Mouse (Mus musculus) kidney, adult 11 months (tissue): ENCODE results near the gene Gm7879.
"Not testable (repeated sequence)": the region's sequence is repeated elsewhere in the genome, so short reads cannot be mapped to it uniquely, and the experiment has no call there.

Experiments
- DNase-seq: peaks from one replicate; pipeline ENCODE4 v3.0.0; 2022

The Gm7879 gene

DNA sequence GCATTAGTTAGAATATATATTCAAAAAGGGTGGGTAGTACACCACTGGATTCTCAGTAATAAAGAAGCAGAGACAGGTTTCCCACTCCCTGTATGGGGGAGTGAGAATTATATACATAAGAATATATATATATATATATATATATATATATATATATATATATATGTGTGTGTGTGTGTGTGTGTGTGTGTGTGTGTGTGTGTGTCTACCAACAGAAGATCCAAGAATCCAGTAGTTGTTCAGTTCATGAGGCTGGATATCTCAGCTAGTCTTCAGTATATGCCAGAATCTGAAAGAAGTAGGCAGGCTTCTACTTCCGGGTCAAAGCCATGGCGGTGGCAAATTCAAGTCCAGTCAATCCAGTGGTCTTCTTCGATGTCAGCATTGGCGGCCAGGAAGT is at the start of gene Gm7879:
Gene Gm7879, plus strand, starts transcription at position 301 of the 400 bp plus-strand sequence.
- not testable (repeated sequence) for DNase-seq

DNA sequence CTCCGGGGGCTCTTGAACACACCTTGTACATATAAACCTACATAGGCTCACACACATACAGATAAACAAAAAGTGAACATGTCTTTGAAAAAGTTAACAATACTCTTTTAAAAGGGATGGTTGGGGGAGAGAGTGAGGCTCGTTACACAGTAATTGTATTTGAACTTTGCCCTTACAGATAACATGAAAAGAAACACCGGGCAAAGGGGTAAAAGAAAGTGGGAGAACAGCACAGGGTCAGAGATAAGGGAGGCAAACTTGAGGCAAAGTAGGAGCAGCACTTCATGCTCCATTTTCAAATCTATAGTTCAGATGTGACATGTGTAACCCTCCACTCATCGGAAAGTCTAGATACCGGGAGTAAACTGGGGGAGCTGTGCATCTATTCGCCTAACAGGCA is 49.3 kb upstream of the Gm7879 start:
- no peak for DNase-seq

DNA sequence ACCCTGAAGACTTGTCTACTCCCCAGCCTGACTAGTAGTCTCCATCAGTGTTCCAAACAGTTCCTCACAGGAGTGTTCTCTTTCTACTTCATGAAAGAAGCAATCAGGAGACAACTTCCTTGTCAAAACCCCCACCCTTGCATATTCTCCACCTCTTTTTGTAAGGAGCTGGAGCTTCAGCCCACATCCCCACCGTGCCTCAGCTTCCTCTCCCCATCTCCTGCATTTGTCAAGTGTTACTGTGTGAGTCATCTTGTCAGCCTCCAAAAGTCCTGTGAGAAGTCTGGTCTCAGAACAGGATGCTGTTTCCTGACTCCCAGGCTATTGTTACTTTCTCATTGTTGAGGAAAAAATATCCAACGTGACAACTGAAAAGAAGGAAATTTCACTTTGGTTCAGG is 47.6 kb upstream of the Gm7879 start:
- DNase-seq: peak; percentile 13

DNA sequence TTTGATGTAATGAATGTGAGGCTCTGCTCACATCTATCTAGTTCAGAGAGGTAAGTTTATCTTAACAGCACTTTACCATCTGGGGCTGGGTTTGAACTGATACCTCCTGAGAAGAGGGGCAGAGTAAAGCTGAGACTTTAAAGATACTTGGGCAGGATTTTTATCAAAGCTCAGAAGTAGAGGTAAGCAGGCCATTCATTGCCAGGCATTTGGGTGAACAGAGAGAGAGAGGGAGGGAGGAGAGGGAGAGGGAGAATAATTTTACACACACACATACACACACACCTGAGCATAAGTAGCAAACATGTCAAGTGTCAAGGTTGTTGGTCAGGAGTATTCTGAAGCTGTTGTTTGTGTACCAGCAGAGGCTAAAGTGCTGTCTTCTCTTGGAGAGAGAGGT is 44.7 kb upstream of the Gm7879 start, which contains the start of gene Cd38:
Gene Cd38, plus strand, starts transcription at position 301 of the 400 bp plus-strand sequence.
- no peak for DNase-seq

DNA sequence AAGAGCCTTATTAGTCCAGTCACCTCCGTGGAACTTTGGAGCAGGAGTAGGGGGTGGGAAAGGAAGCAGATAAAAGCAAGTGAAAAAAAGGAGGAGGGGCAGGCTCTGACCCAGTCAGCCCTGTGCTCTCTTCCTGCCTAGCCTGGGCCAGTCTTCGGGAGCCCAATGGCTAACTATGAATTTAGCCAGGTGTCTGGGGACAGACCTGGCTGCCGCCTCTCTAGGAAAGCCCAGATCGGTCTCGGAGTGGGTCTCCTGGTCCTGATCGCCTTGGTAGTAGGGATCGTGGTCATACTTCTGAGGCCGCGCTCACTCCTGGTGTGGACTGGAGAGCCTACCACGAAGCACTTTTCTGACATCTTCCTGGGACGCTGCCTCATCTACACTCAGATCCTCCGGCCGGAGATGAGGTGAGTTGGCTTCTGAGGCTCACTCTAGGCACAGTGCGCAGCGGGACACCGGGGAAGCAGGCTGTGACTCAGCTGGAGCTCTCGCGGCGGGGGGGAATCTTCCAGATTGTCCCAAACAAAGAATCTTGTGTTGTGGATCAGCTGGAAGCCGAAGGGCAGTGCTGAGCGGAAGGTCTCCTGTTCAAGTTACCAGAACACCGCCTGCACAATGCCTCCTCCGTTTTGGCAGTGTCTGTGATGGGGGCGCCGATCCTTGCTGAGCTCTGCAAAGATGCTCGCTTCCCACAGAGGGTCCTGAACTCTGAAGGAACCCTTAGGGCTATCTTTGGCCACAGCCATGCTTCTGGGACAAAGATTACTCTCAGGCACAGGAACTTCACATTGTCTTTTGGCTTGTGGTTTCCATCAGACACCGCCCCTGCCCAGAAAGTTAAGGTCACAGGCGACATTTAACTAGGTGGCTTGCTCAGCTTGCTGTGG is 44.0 kb upstream of the Gm7879 start:
- peak; percentile 13 for DNase-seq

DNA sequence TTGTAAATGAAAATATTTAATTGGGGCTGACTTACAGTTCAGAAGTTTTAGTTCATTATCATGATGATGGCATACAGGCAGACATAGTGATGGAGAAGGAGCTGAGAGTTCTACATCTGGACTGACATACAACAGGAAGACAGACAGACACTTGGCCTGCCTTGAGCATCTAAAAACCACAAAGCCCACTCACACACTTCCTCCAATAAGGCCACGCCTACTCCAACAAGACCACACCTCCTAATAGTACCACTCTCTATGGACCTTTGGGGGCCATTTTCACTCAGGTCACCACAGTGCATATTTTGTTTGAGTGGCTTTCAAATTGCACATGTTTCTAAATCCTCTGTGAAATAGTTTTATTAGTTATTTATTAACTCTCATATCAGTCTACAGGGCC is 41.1 kb upstream of the Gm7879 start:
- DNase-seq: no peak

DNA sequence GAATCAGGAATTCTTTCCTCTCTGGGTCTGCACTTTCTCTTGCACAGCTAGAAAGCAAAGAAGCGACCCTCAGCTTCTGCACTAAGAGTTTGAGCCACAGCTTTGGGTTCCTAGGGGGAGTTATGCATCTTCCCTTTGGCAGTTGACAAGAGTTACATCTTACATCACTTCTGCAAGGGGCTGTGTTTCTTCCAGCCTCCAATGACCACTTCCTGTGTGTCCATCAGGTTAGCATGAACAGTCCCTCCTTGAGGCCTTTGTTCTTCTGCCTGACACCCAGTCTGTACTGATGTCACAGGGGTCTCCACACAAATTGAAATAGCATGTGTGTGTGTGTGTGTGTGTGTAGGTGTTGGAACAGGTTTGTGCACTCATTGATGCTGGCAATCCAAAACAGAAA is 40.3 kb upstream of the Gm7879 start:
- DNase-seq: no peak

DNA sequence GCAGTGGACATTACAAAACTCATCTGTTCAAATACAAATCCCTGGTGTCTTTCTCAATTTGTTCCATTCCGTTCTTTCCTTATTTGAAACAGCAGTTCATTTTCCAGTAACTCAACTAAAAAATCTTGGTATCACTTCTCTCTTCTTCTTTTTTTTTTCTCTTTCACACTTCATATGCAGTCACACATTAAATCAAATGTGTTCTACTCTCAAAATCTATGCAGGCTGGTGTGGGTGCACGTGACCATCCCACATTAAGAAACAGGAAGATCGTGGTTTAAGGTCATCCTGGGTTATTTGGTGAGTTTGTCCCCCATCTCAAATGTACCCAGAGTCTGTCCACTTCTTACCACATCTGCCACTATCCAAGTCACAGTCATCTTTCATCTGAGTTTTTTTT is 30.9 kb upstream of the Gm7879 start:
- no peak for DNase-seq

DNA sequence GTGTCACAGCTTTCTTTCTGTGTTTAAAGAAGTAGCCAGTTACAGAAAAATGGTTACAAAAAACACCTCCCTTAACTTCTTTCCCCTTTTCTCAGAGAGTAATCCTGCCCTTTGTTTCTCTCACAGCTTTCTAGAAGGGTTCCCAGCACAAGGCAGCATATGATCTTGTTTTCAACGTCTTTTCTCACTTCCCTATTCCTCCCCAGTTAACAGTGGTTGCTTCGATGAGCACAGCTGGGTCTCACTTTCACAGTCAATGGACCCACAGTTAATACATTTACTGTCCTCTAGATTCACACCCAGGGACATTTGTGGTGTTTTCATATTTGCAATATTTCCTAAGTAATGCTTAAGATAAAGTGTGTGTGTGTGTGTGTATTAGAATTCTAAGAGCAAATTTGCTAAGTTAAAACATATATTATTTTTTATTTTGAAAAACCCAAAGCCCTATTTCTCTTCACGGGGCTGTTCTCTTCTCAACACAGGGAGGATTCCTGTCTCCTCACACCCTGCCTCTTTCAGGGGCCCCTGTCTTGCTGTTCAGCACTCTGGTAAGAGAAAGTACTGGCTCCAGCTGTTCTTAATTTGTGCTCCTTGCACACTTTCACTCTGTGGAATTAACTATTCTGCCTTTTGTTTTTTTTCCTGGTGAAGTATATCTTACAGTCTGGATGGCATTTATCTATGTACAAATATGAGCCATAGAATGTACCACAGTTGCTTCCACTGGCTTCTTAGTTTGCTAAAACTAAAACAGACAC is 27.7 kb upstream of the Gm7879 start:
- DNase-seq: no peak

DNA sequence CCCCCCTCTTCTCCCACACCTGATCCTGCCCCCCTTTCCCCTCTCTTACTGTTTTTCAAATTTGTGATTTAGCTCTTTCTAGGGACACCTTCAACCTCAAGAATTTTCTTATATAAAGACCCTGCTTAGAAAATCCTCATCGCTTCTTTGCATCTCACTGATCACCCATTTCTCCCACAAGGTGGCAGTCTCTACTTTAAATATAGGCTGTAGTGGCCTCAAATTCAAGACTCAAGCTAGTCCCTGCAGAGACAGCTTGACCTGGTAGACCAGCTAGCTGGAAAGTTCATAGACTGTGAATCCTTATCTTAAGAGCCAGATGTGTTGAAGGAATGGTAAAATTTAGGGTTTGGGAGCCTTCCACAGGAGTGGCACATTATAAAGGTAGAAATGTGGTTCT is 20.6 kb upstream of the Gm7879 start:
- DNase-seq: peak; percentile 26

DNA sequence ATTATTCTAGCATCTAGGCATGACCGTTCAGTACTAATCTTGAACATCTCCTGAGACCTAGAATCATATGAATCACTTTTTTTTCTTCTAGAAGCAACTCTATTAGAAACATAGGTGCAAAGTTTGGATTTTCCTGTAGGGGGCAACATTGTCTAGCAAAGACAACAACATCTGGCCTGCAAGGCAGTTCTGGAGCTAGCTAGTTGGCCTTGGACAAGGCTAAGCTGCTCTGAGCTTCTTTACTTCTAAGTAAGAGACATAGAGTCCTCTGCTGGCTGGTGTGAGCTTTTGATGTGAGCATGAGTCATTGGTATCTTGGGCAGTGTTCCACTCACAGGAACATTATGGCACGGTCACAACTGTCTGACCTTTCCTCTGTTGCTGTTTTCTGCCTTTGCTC is 18.8 kb upstream of the Gm7879 start:
- DNase-seq: peak; percentile 57

DNA sequence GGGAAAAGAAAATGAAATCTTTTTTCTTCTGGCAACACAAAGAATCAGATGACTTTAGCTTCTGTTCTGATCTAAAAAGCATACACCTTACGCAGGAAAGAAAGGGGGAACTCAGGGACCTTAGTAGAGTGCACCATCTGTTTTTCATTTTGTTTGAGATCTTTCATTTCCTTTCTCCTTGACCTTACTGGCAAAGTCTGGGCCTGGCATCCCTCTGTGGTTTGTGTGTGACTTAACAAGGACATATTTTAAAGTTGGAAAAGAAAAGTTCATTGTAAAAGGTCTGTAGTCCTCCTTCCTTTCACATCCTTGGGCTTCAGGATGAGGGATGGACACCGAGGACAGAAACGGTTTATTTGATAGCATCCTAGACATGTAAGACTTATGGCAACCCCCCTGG is 17.0 kb upstream of the Gm7879 start:
- DNase-seq: no peak

DNA sequence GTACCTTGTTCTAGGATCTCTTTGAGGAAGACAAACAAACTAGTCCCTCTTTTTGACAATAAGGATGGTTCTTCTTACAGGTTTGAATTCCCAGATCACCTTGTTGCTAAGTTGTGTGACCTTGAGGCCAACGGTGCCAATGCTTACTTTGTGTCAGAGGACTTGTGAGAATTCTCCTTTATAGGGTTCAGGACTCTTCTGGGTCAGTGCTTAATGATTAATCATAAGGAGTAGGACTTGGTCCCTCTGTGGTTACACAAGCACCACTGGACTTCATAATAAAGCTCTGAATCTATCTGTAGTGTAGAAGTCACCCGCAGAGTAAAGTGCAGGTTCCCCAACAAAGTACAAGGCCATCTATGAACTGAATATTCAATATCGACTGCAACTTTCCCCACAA is 8.3 kb upstream of the Gm7879 start:
- peak; percentile 77 for DNase-seq

DNA sequence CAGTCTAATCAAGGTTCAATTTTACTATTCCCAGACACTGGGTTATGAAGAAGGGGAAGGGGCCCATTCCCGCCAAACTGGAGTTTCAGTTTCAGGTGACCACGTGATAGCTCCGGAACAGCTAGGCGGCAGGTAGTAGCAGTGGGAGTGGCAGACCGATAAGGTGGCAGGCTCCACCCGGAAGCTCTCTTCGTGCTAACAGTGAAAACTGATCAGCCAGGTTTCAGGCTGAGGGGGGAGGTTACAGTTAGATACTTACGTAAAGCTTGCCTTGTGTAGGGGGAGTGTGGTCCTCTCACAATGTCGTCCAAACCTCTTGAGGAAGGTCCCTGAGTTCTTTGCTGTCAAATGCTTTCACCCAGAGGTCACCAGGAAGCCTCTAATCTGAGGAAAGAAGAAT is 3.7 kb upstream of the Gm7879 start:
- no peak for DNase-seq

DNA sequence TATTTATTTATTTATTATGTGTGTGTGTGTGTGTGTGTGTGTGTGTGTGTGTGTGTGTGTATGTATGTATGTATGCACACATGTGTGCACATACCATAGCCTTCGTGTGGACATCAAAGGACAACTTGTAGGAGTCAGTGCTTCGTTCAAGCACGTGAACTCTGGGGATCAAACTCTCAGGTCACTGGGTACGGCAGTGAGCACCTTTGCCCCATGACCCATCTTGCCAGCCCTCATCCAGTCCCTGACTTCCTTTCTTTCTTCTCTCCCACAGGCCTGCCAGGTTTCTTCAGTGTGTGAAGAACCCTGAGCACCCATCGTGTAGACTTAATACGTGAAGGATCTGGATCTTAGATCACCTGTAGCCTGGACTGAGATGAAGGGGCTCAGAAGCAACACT is 2.9 kb upstream of the Gm7879 start:
- peak; percentile 28 for DNase-seq

DNA sequence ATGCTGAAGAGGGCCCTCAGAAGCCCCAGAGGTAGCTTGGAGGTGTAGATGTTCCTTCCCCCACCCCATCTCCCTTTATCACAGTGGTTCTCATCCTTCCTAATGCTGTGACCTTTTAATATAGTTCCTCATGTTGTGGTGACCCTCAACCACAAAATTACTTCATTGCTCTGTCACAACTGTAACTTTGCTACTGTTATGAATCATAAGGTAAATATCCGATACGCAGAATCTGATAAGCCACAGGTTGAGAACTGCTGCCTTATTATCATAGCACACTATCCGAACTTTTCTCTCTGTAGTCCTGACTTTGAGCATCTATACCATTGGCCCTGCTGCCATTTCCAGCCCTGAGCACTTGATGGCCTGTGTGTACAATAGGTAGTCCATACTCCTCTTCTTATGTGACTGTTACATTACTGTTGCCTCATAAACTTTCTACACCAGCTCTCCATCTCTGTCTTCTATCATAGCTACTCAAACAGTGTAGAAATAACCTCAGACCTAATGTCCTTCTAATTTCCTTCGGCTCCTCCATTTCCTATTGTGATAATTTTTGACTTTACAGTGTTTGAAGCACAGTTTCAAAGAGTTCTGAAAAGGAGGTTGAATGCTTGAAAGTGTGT is 2.4 kb downstream of the Gm7879 start:
- DNase-seq: no peak

DNA sequence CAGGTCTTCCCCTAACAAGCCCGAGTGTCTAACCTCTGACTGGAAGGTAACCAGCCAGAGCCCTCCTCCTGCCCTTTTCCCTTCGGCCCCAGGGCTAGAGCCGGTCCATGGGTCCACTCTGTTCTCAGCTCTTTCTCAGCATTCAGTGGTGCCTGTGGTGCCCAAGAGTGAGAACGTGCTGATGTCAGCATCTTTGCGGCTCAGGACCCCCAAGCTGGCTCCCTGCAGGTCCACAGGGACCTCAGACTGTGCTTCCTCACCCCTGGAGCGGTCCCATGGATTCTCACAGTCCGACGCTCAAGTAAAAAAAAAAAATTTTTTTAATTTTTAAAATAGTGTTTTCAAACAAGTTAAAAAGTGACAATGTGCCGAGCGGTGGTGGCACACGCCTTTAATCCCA is 8.9 kb downstream of the Gm7879 start:
- peak; percentile 25 for DNase-seq

DNA sequence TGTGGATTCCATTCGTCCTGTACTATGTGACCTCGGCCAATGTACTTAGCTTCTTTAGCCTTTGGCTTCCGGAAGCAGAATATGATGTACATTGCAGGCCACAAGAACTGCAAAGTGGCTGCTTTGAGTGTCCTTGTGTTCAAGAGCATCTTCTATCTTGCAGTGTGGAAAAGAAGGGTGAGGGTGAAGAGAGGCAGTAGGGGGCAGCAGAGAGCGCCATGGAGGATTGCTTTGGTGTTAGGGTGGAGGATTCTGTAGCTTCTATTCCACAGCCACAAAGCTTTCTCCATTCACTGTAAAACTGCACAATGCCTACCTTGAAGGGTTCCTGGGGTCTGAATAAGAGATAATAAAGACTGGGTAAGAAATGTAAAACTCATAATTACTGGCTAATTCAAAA is 11.0 kb downstream of the Gm7879 start:
- DNase-seq: peak; percentile 45

DNA sequence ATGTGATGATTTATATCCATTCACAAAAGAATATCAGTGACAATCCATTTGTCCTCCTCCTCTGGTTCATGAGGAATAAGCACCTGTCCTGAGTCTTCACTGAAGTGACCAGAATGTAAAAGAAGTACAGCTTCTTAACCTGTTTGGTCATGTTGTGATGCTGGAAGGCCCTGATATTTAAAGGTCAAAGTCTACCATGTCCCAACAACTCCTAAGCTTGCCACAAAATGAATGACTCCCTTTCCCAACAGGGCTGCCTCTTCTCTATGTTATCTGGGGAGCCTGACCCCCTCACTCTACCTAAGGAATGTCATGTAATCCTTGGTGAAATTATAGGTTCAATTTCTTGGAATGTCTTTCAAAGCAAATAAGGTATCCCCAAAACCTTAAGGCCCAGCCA is 14.8 kb downstream of the Gm7879 start:
- DNase-seq: no peak

DNA sequence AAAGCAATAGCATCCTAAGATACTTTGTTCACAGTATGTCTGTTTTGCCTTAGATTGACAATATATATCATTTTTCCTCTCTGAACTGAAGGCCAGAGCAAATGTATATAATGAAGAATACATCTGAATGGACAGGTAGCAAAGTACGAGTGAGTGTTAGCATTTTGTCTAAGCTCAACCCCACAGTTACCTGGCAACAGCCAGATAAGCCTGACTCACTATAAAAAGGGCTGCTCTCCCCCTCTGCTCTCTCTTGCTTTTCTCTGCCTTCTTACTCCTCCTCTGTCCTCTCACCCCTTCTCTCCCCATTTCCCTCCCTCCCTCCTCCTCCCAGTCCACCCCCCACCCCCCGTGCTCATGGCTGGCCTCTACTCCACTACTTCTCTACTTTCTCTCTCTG is 20.3 kb downstream of the Gm7879 start:
- no peak for DNase-seq

DNA sequence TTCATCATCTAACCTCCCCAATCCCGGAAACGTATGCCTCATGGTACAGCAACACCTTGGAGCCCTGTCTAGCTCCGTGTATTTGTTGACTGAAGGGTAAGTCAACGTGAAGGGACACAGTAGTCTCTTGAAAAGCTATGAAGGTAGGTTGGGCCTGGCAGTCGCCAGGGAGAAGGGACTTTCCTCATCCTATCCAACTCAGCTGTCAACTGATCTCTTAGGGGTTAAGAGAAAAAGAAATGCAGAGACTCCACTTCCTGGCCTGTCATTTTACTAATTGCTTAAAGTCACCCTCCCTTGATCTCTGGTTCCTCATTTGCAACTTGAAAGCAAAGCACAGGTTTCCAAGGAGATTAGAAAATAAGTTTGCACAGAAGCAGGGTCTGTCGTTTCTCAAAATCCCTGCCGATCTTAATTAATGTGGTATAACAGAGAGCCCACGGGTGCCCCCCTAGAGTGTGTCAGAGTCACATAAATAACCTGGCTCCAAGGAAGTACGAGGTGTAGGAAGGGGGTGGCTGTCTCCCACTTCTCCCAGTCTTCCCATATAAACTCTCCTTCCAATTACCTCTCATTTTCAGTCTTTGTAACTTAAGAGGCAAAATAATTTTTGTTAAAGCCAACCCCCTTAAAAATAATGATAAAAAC is 34.5 kb downstream of the Gm7879 start:
- no peak for DNase-seq

DNA sequence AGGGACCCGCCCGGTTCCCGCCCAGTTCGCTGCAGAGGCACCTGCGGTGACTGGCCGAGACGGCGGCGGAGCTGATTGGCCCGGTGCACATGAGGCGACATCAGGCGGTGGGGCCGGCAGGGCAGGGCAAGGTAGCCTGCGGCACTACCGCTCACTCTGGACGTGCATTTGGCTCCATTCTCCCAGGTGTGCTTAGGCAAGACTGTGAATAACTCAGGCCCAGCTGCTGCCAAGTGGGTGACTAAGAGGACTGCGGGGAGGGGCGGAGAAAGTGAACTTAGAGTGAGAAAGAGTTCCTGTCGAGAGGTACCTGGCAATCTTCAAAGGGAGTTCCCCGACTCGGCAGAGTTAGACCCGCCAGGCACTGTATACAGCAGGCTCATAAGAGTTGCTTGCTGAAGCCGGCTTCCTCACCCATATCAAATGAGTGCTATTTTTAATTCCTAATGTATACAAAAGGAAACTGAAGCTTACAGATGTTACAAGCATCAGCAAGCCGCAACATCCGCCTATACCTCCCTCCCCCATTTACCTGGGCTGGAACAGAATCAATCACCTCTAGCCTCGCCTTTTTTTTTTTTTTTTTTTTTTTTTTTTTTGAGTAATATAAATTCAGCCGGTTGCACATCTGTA is 35.3 kb downstream of the Gm7879 start:
- DNase-seq: peak; percentile 92
